Mouse (Mus musculus) heart, embryonic 11.5 days (tissue): ENCODE results near the gene Igsf6. TPM values are rescaled to one million over a fixed set of nuclear protein-coding genes. Genes with fewer than 3 reads are reported as not detected.

ENCODE experiments used
- polyA plus RNA-seq: library from polyadenylated mRNA; unstranded; fragments of >200 nt; fragmentation: Nextera tagmentation; extraction: Ambion mirVana; gene quantifications from 2 replicates; pipeline ENCODE4 v1.2.1, GENCODE M21; 2014

Igsf6 gene
- polyA plus RNA-seq, 1 experiment from 2014 or later: 0.87 TPM

Other genes with a start within 250 kb of the Igsf6 start
- gene Eef2k, start 231.7 kb downstream of the Igsf6 start, polyA plus RNA-seq: 5.0 and 7.9 TPM in 2 replicates
- gene Polr3e, start 156.8 kb downstream of the Igsf6 start, polyA plus RNA-seq: 15.0 and 15.6 TPM in 2 replicates
- gene Cdr2, start 92.3 kb downstream of the Igsf6 start, polyA plus RNA-seq: 14.8 and 15.6 TPM in 2 replicates
- 0.19 and 0.59 TPM in 2 replicates for gene Mfsd13b, start 92.1 kb downstream of the Igsf6 start, polyA plus RNA-seq
- 117 and 124 TPM in 2 replicates for gene Mettl9, start 40.1 kb downstream of the Igsf6 start, polyA plus RNA-seq
- not detected in 2 replicates for gene Otoa, start 7.1 kb upstream of the Igsf6 start, polyA plus RNA-seq